Mouse (Mus musculus): Measurements from ENCODE around the gene Acvr2b.

Acvr2b gene

DNA sequence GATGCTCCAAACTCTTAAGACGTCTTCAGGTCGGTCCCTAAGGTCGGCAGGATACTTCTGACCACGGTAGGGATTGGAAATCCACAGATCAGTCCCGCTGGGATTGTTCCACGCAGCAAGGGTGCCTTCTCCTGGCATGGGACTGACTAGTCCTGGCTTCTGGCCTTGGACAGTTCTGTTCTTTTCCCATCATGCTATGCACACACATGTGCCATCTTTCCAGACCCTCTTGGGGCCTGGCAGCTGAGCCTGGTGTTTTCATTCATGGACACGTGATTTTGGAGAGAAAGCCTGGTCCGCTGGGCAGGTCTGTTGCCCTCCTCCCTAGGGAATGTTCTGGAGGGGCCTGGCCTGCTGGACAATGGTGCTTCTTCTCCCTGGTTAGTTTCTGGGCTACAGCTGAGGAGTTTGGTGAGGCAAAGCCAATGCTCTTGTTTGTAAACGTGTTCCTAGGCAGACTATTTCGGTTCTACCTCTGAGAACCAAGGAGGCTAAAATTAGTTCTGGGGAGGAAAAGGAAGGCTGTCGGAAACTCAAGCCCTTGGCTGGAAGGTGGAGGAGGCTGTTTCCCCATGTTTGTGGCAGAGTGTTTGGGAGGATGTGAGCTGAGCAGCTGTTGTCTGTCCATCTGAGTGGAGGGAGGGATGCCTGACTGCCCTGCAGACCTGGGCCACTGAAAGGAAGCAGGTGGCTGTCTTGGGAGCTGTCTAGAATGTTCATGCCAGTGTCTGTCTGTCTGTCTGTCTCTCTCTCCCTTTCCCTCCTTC, 7.2 kb downstream of the Acvr2b start:
- DNase-seq: no peak

- DNase-seq: no peak
These were observed 7.9 kb downstream of the Acvr2b start for GRCm38 (mm10) chr9:119409864-119410263.

- no peak for DNase-seq
These were observed 16.1 kb downstream of the Acvr2b start for GRCm38 (mm10) chr9:119418025-119418424.

DNA sequence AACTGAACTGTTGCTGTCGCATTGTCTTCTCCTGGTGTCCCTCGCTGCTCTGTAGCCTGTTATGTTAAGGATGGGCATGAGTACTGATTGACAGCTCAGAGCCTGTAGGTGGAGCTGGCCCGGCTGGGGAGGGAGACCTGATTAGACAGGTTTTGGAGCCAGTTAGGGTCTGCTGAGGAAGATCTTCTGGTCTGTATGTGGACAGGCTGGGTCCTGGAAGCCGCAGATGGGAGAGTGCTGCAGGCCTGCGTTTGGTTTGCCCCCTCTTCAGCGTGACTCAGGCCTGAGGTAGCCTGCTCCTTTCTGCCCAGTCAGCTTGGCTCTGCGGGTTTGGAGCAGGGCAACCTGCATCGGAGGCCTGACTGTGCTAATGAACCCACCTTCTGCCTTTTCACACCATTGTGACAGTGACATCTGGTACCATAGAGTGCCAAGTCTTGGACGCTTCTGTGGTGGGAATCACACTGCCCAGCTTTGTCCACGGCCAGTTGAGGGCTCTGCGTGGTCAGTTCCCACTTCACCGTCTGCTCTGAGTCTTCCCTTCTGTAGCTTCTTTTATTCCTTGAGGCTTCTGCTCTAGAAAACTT, 18.0 kb downstream of the Acvr2b start:
- no peak for DNase-seq

DNA sequence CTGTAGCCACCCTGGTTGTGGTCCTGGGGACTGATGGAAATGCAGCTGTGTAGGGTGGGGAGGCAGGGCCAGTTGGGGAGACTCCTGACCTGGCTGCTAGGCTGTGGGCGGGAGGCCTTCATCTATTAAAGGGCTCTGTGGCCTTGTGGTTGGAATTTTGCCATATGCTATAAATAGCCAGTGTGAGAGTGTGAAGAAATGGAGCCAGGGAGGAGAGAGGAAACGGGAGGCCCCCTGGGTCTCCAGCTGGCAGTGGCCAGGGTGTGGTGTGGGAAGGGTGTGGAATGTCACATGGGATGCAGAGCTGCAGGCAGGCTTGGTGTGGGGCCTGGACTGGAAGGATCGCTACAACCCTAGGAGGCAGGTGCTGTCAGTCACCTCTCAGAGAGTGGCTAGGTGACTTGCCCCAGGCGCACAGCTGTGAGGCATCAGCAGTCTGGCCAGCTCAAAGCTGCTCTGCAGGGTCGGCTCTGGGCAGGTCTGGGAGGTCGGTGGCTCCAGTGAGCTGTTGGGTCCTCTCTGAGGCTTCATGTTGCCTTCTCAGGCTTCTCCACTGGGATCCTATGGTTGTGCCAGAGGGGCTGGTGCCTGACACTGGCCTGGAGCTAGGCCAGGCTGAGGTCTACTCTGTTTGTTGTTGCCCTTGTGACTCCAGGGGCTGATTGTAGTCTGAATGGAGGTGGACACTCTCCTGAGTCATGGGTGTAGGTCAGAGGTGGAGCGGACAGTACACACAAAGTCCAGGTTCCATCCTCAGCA, 23.5 kb downstream of the Acvr2b start:
- no peak for DNase-seq

DNA sequence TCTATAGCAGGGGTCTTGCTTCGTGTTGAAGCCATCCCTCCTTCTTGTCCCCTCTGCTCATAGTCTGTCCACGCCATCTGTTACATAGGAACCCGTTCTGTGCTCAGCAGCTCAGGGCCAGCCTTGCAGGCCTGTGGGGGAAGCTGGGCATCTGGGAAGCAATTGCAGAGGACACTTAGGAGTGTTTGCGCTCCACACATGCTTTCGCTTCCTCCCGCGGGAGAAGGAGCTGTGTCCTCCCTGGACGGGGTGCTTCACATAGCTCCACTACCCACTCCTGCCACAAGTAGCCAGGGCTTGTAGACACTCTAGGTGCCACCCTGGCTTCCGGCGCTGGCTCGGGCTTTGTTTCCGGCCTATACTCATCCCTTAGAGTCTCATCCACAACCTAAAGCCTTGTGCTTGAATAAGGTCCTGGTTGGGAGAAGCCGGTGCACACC, 24.1 kb downstream of the Acvr2b start:
- DNase-seq: no peak

DNA sequence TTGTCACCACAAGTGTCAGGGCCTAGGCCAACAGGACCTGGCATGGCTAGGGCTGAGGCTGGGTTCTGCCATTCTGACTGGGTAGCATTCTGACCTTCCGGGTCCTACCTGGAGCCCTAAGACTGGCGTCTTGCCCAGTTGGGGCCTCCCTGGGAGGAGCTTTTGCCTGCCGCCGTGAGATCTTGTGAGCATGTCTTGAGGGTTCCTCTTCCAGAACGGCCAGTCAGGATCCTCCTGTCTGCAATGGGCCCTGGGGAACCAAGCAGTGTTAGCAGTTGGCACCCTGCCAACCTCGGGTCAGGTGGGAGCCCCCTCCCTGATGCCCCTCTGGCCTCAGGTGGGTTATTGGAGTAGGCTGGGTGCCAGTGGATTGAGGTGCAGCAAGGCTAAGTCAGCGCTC, 24.6 kb downstream of the Acvr2b start:
- DNase-seq: no peak

DNA sequence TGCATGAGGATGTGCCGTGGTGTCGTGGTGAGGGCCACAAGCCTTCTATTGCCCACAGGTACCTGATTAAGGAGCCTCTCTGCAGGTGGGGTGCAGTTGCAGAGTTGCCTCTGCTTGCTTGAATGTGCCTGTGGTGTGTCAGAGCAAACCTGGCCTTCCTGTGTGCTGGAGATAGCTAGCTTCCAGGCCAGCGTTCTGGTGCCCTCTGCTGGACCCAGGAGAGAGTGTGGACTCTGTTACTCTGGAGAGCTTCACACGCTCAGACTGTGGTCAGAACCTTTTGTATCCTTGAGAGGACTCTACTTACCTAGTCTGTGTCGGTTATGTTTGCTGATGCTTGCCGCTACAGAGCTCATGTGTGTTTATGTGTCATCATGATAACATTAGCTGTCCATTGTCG, 28.4 kb downstream of the Acvr2b start:
- peak; percentile 65 for DNase-seq

DNA sequence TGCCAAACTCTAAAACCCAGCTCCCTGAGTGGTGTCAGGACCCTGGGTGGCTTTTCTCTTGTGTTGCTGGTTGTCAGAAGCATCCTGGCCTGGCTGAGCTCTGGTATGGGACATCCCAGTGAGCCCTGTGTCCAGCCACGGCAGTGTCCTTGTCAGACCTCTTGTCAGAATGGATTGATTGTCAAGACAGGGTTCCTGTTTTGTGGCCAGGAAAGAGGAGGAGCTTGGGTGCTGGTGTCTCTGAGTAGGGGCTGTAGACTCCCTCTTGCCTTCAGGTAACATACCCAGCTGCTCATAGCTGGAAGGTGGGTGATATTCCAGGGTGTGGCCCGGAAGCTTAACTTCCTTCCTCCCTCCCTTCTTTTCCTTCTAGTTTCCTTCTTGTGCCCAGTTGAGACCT, 33.9 kb downstream of the Acvr2b start:
- DNase-seq: no peak

GRCm38 (mm10) chr9:119438065-119438464, 36.1 kb downstream of the Acvr2b start:
- no peak for DNase-seq

GRCm38 (mm10) chr9:119438498-119439000, 36.6 kb downstream of the Acvr2b start:
- DNase-seq: no peak

- peak; percentile 98 for DNase-seq
These were observed 43.0 kb downstream of the Acvr2b start, which contains the start of gene Exog for GRCm38 (mm10) chr9:119444738-119445429. Gene Exog (plus strand): TSS chr9:119444943.

DNA sequence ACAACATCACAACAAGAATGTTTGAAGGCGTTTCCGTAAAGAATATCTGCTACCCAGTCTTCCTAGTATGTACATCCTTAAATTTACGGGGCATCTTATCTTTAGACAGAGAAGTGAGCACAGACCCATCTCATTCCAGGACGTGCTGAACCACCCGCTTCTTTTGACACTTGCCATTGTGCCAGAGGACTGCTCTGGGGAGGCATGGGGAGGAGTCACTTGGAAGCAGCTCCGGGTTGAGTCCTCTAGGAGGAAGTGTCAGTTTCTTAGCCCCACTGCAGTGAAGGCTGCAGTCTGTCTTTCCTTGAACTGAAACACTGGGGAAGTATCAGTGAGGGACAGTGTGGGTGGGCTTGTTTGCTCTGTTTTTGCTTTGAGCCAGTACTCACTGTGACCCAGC, 43.8 kb downstream of the Acvr2b start:
- DNase-seq: no peak

DNA sequence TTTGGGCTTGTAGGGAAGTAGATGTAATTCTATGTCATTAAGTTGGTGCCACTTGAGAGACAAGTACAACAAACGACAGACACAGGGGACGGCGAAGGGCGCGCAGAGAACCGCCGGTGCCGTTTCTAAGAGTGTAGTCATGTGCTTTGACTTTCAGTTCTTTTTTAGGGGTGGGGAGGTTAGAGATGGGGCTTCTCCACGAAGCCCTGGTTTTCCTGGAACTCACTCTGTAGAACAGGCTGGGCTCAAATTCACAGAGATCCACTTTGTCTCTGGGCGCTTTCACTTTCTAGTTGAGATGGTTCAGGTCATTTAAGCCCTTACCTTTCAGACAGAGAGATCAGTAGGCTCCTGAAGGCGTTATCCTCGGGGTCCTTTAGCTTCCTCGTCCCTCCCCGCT, 54.0 kb downstream of the Acvr2b start:
- DNase-seq: no peak

- DNase-seq: no peak
These were observed 55.2 kb downstream of the Acvr2b start for GRCm38 (mm10) chr9:119457122-119457521.

DNA sequence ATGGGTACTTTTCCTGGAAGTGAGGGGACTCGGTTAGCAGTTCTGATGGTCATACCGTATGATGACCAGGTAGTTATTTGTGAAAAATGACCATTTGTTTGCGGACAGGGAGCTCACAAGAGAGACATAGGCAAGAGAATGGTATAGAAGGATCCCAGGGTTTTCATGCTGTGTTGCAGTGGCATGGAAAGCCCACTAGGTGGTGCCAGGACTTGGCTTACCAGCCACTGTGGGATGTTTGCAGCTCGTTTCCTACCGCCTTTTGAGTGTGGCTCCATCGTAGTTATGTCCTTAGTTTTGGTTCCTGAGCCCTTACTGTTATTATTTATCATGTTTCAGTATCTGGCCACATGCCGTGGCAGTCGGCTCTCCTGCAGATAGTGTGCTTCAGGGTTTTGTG, 58.5 kb downstream of the Acvr2b start:
- peak; percentile 72 for DNase-seq

DNA sequence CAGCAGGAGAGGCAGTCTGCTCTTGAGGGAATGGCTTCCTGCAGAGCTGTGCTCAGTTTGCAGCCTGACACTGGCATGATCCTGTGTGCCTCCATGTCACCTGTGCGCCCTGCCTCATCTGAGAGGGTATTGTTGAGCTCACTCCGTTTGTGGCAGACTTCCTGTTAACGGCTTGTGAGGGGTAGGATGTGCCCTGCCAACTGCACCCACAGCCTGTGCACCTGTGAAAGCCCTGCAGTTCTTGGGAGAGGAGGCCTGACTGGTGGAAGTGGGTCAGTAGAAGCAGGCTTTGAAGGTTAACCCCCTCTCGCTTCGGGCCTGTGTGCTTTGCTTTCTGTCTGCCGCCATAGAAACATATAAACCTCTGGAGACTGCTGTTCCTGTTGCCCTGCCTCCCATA, 63.1 kb downstream of the Acvr2b start:
- DNase-seq: no peak

DNA sequence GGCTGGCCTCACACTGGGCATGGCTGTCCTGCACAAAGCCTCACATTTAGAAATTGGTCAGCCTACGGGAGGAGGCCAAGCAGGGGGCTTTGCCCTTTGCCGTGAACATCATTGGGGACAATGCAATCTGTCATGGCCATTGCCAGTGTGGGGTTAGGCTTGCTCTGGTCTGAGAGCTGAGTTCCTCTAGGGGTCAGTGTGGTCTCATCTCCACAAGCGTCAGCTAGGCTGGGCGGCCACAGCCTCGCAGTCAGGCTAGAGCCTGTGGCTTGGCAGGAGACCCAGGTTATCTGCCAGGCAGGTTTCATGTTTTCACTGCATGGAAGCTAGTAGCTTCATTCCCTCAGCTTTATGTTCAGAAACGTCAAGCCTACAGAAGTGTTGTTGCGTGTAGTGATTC, 63.7 kb downstream of the Acvr2b start:
- DNase-seq: no peak

DNA sequence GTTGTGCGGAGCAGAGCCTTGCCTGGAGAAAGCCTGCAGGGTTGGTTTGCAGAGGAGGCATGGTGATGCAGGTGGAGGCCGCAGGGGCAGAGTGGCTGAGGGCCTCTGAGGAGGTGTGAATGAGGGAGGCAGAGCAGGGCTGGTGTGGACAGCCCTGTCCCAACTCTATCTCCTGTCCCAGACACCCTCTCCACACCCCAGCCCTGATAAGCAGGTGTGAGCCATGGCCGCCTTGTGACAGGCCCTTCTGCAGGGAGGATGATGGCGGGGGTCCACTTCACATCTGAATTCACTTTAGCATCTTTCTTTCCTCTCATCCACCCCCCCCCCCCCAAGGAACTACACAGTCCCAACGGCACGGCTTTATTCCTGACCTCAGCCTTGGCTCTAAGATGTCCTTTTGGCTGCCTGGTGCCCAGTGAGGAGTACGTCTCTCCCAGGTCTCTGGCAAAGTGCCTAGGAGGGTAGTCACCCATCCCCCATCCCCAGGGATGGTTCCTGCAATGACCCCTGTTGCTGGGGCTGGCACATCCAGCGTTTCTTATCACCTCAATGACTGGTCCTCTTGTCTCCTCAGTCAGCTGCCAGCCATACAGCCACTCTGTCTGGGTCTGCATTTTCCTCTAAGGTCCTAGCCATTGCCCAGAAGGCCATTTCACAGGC, 67.9 kb downstream of the Acvr2b start:
- no peak for DNase-seq

GRCm38 (mm10) chr9:119472412-119472918, 70.5 kb downstream of the Acvr2b start:
- no peak for DNase-seq

- DNase-seq: no peak
These were observed 71.1 kb downstream of the Acvr2b start for GRCm38 (mm10) chr9:119473011-119473410.

DNA sequence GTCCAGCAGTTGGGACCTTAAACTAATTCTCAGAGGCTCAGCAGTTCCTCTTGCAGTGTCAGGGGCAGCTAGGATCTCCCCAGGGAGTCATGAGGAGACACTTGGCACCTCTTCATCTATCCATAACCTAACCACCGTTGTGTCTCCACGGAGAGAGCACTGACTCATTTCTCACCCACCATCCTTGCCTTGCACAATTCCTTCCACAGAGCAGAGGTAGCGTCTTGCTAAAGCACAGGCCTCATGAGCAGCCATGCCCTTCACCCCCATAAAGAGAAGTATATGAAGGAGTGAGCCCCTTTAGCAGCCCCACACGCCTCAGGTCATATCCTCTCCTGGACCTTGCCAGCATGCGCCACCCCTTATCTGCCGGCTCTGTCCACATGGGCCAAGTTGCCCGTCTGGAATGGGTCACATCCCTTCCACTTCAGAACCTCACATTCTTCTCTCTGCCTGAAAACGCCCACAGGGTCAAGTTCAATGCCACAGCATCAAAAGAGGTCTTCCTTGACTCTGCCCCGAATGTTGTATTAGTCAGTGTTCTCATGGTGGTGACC, 71.8 kb downstream of the Acvr2b start:
- DNase-seq: no peak

Data from right cerebral cortex, postnatal 25 days (tissue).